ENCODE assay signal across 23 mouse cellular contexts in the genomic region with DNA sequence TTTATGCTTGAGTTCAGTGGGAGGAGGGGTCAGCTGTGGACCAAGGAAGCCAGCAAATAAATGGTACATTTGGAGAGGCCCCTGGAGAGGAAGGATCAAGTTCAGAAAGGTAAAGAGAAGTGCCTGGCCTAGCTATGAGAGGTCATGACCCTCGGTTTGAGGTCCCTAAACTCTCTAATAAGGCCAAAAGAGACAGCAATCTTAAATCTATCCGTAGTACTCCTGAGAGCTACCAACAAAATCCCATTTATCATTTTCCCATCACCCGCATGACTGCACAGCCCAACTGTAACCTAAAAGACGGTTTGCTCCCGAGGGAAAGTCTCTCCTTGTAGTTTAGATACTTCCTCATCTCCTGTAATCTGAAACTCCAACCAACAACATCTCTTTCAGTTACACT.
A peak's percentile ranks its signal among the peaks of the same experiment; 100 is the strongest.
DNase-seq lines count a peak whose midpoint lies in the region; ATAC-seq and TF ChIP-seq lines count a peak whose summit lies in the region.
"Had no signal": no experiment of that assay in that cellular context is flagged by ENCODE, and none has a peak within 500 bp of the region (broad histone marks: within the 10 kb centered on the region; RNA-seq: fewer than 3 reads in every experiment).

No protein-coding gene starts in this region.

- WGBS in kidney, embryonic 14.5 days = 24% methylated on average over 5 of the region's 5 CpGs
- 48% methylated on average over 5 of the region's 5 CpGs for WGBS in kidney, adult 2 months
- 29% methylated on average over 5 of the region's 5 CpGs for WGBS in kidney, postnatal 0 days

- no peaks in the 10 kb centered on the region for H3K27me3 ChIP-seq in kidney, embryonic 14.5 days (ENCODE audit: control insufficient read depth, insufficient read depth, low read length)
- no peaks in the 10 kb centered on the region for H3K27me3 ChIP-seq in kidney, adult 2 months (replicated peaks; ENCODE audit: control insufficient read depth, insufficient read depth, low read length)
- no peaks in the 10 kb centered on the region for H3K27me3 ChIP-seq in kidney, postnatal 0 days (ENCODE audit: insufficient read depth, low read length)
- H3K27me3 ChIP-seq: embryonic facial prominence, embryonic 13.5 days; embryonic facial prominence, embryonic 15.5 days; forebrain, embryonic 12.5 days had no signal

- no peak overlapping the region for H3K4me2 ChIP-seq in kidney, embryonic 14.5 days (replicated peaks; ENCODE audit: low read depth, low read length)
- H3K4me2 ChIP-seq in kidney, postnatal 0 days (ENCODE audit: low read length) = no peak overlapping the region
- H3K4me2 ChIP-seq: embryonic facial prominence, embryonic 13.5 days; embryonic facial prominence, embryonic 15.5 days; forebrain, embryonic 12.5 days had no signal

- no peak overlapping the region for H3K9ac ChIP-seq in kidney, embryonic 14.5 days (ENCODE audit: low read depth, low read length)
- no peak overlapping the region for H3K9ac ChIP-seq in kidney, postnatal 0 days (ENCODE audit: low read depth, low read length)
- H3K9ac ChIP-seq: embryonic facial prominence, embryonic 13.5 days; embryonic facial prominence, embryonic 15.5 days; forebrain, embryonic 12.5 days had no signal

- no peak for TF ChIP-seq CTCF in kidney, adult 2 months (conservative IDR thresholded peaks at IDR 0.05; ENCODE audit: insufficient read depth, insufficient read length, low read depth, low read length)
- TF ChIP-seq CTCF in kidney, postnatal 0 days (IDR thresholded peaks at IDR 0.05; ENCODE audit: low read depth) = no peak

- intact Hi-C loops in heart, postnatal 10 days (cut with DNase I) = no loop called here

- DNase-seq in heart, adult 11 months = peak; percentile 70
- DNase-seq in heart, postnatal 10 days = no peak
- DNase-seq in kidney, adult 2 months = no peak
- peak; percentile 57 for DNase-seq in kidney, postnatal 0 days (ENCODE audit: low spot score)
- no peak for DNase-seq in kidney, postnatal 14 days
- DNase-seq in urinary bladder, postnatal 4 days (ENCODE audit: low spot score in 2 of 2) = no peak
- DNase-seq: adrenal gland, adult 2 months; adrenal gland, postnatal 10 days; adrenal gland, postnatal 25 days; cerebellum, adult 11 months; cerebellum, adult 18-20 months; cerebellum, adult 8-10 months; cerebellum, adult 9-11 months; cerebellum, postnatal 14 days; cerebellum, postnatal 36 days had no signal

- no peak overlapping the region for H3K4me3 ChIP-seq in kidney, embryonic 14.5 days (ENCODE audit: low read length)
- no peak overlapping the region for H3K4me3 ChIP-seq in kidney, adult 2 months (ENCODE audit: insufficient read depth, low read depth, low read length)
- no peak overlapping the region for H3K4me3 ChIP-seq in kidney, postnatal 0 days (replicated peaks; ENCODE audit: low read depth, low read length)
- H3K4me3 ChIP-seq: embryonic facial prominence, embryonic 13.5 days; embryonic facial prominence, embryonic 15.5 days; erythroblast, embryonic 14.5 days; forebrain, embryonic 10.5 days; forebrain, embryonic 12.5 days had no signal

- no peak for TF ChIP-seq POLR2A in kidney, adult 2 months (IDR thresholded peaks at IDR 0.05; ENCODE audit: low read depth, low read length)

- peak; percentile 63 for ATAC-seq in kidney, embryonic 14.5 days (ENCODE audit: low FRiP score, low TSS enrichment)
- no peak for ATAC-seq in kidney, postnatal 0 days (replicated peaks; ENCODE audit: low FRiP score, low read depth)
- ATAC-seq: forebrain, embryonic 14.5 days; forebrain, embryonic 16.5 days had no signal

- H3K36me3 ChIP-seq in kidney, embryonic 14.5 days (ENCODE audit: control insufficient read depth, insufficient read depth, low read length) = no peaks in the 10 kb centered on the region
- H3K36me3 ChIP-seq in kidney, adult 2 months (ENCODE audit: control insufficient read depth, insufficient read depth, low read length) = no peaks in the 10 kb centered on the region
- H3K36me3 ChIP-seq in kidney, postnatal 0 days (ENCODE audit: insufficient read depth, low read length) = no peaks in the 10 kb centered on the region
- H3K36me3 ChIP-seq: forebrain, embryonic 10.5 days had no signal

- H3K27ac ChIP-seq in kidney, embryonic 14.5 days (ENCODE audit: low read depth, low read length) = 0 out of 2 replicates have a peak overlapping the region, but pooled peaks have one; percentile 6
- H3K27ac ChIP-seq in kidney, adult 2 months (ENCODE audit: insufficient read depth, low read depth, low read length) = no peak overlapping the region
- H3K27ac ChIP-seq in kidney, postnatal 0 days = peak overlapping the region; percentile 47; the same call in 1 of the 2 replicates
- H3K27ac ChIP-seq: embryonic facial prominence, embryonic 13.5 days; embryonic facial prominence, embryonic 15.5 days; forebrain, embryonic 10.5 days; forebrain, embryonic 12.5 days had no signal

- H3K9me3 ChIP-seq in kidney, embryonic 14.5 days (ENCODE audit: control insufficient read depth, low read length) = no peaks in the 10 kb centered on the region
- H3K9me3 ChIP-seq in kidney, postnatal 0 days (replicated peaks; ENCODE audit: low read length) = no peaks in the 10 kb centered on the region
- H3K9me3 ChIP-seq: embryonic facial prominence, embryonic 13.5 days; embryonic facial prominence, embryonic 15.5 days; forebrain, embryonic 10.5 days; forebrain, embryonic 12.5 days had no signal

- peaks cover 16% of the 10 kb centered on the region; the same call in 1 of the 2 replicates for H3K4me1 ChIP-seq in kidney, embryonic 14.5 days (ENCODE audit: control insufficient read depth, insufficient read depth, low read length)
- H3K4me1 ChIP-seq in kidney, adult 2 months (ENCODE audit: control insufficient read depth, insufficient read depth, low read length) = no peaks in the 10 kb centered on the region
- peaks cover 12% of the 10 kb centered on the region; the same call in 1 of the 2 replicates for H3K4me1 ChIP-seq in kidney, postnatal 0 days (replicated peaks; ENCODE audit: insufficient read depth, low read length)
- H3K4me1 ChIP-seq: embryonic facial prominence, embryonic 15.5 days; forebrain, embryonic 12.5 days had no signal

Comparison
In these comparisons a context has a peak if more than half of its experiments do, and no peak if none do; other contexts are left out.
1. DNase-seq: peak in heart, adult 11 months (single experiment) and kidney, postnatal 0 days (single experiment); none in heart, postnatal 10 days (0 of 2), kidney, adult 2 months (single experiment), kidney, postnatal 14 days (single experiment) and urinary bladder, postnatal 4 days (0 of 2).